Mouse (Mus musculus) ES-E14 (cell line): ENCODE measurements around the gene Pnmal1. TPM values are rescaled to one million over a fixed set of nuclear protein-coding genes. Genes with fewer than 3 reads are reported as not detected.

Experiments used
- DNase-seq: peaks from one replicate; pipeline ENCODE4 v3.0.0-alpha.2; 2013; ENCODE audit warnings: low read depth, low spot score
- H3K27ac ChIP-seq: 2 replicates; pipeline ENCODE4 v1.5.1; 2012; ENCODE audit warnings: low read depth, mild to moderate bottlenecking, low read length, moderate library complexity, mixed read lengths; ENCODE audit not compliant: poor library complexity, insufficient read depth, severe bottlenecking
- H3K36me3 ChIP-seq: 2 replicates; pipeline ENCODE4 v1.6.1; 2012; ENCODE audit warnings: mild to moderate bottlenecking, low read length, moderate library complexity, mixed read lengths; ENCODE audit not compliant: control insufficient read depth, poor library complexity, insufficient read depth, severe bottlenecking
- H3K4me1 ChIP-seq, 2 experiments: fragments of 150-350 bp in 1 of 2; sonication (generic) in 1 of 2; 2 replicates each; pipeline ENCODE4 v1.6.1; 2012; ENCODE audit warnings: low read length in 2 of 2, mild to moderate bottlenecking in 1 of 2, mixed read lengths in 1 of 2; ENCODE audit not compliant: control insufficient read depth in 2 of 2, insufficient read depth in 2 of 2, poor library complexity in 1 of 2
- H3K4me3 ChIP-seq, 2 experiments: fragments of 150-350 bp in 1 of 2; sonication (generic) in 1 of 2; 2 replicates each; pipeline ENCODE4 v1.5.1; 2012; ENCODE audit warnings: low read length in 2 of 2, low read depth in 1 of 2, mild to moderate bottlenecking in 1 of 2, mixed read lengths in 1 of 2; ENCODE audit not compliant: insufficient read depth in 1 of 2, poor library complexity in 1 of 2, severe bottlenecking in 1 of 2
- H3K9ac ChIP-seq: 2 replicates; pipeline ENCODE4 v1.6.1; 2012; ENCODE audit warnings: low read depth, mild to moderate bottlenecking, low read length, mixed read lengths; ENCODE audit not compliant: poor library complexity, insufficient read depth, severe bottlenecking
- H3K9me3 ChIP-seq: fragments of 150-350 bp; sonication (generic); 2 replicates; pipeline ENCODE4 v1.6.1; 2012; ENCODE audit warnings: low read depth, mild to moderate bottlenecking, low read length; ENCODE audit not compliant: control insufficient read depth, insufficient read depth
- CHD2 ChIP-seq: IDR thresholded peaks from 2 replicates; pipeline ENCODE4 v1.6.1; 2014; ENCODE audit warnings: mild to moderate bottlenecking, low read depth, low read length, inconsistent platforms
- HCFC1 ChIP-seq: IDR thresholded peaks from 2 replicates; pipeline ENCODE4 v1.6.1; 2012; ENCODE audit warnings: low read length, inconsistent platforms, borderline replicate concordance; ENCODE audit not compliant: insufficient read depth
- MAFK ChIP-seq: IDR thresholded peaks from 2 replicates; pipeline ENCODE4 v1.6.1; 2014; ENCODE audit warnings: mild to moderate bottlenecking, low read depth, low read length, inconsistent platforms; ENCODE audit not compliant: insufficient read depth
- ZC3H11A ChIP-seq: IDR thresholded peaks from 2 replicates; pipeline ENCODE4 v1.6.1; 2012; ENCODE audit warnings: low read depth, mild to moderate bottlenecking, inconsistent platforms, low read length, borderline replicate concordance
- ZNF384 ChIP-seq: IDR thresholded peaks from 2 replicates; pipeline ENCODE4 v1.6.1; 2012; ENCODE audit warnings: low read depth, low read length, inconsistent platforms
- in situ Hi-C, 2 experiments: fragments of 600-800 bp; cut with MboI; formaldehyde crosslinking; loops; one replicate each; pipeline ENCODE4 v1.15.1; 2025; ENCODE audit warnings: low sequenced_read_pairs in 2 of 2, inconsistent platforms in 1 of 2; ENCODE audit not compliant: unreplicated experiment in 2 of 2
- total RNA-seq: library from RNA; depleted of rRNA; stranded (reverse); fragments of 300-350 nt; gene quantifications from 2 replicates; pipeline ENCODE4 v1.2.3, GENCODE M21; 2012; rRNA removed

Pnmal1 gene
- 0.26 and 0.45 TPM in 2 replicates for total RNA-seq

DNA sequence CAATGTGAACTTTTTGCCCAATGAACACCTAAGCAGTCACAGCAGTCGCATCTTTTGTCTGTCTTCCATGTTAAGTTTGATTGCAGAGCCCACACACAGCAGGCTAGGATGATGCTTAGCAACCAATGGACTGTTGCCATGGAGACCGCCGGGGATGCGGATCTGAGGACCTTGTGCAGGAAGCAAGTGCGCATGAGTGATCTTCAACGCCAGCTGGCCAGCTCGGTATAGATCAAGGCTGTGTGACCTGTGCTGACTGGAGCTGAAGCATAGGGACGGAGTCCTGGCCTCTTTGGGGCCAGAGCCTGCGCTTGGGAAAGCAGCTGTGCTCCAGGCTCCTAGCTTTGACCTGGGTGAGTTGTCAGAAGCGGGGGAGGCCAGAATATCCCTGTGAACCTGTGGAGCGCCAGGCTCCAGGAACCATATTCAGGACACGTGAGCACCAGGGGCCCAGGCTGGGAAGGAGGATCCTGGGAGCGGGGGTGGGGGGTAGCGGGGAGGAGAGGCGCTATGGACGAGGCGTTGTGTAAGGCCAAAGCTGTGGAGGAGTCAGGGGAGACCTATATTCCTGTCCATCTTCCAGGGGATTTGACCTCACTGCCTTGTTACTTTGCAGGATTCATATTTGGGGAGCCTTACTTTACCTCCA, at the start of gene Pnmal1:
TSS of gene Pnmal1 (plus strand) at position 141 of the 649 bp plus-strand sequence.
- no peak for TF ChIP-seq ZC3H11A
- TF ChIP-seq MAFK, result no peak
- no peak for TF ChIP-seq CHD2
- no peak for TF ChIP-seq HCFC1
- TF ChIP-seq ZNF384, result no peak
- Histone ChIP-seq H3K36me3 (no peaks in the 10 kb centered on the region), H3K4me1 (peaks cover 0 to 3% of the 10 kb centered on the region in 2 experiments; a peak in 1 of 4 replicates), H3K27ac (no peak within 1 kb of the TSS), H3K9ac (no peak within 1 kb of the TSS), H3K4me3 (no peak within 1 kb of the TSS), H3K9me3 (no peaks in the 10 kb centered on the region)
- in situ Hi-C loops, result no loop called here
- no peak for DNase-seq

DNA sequence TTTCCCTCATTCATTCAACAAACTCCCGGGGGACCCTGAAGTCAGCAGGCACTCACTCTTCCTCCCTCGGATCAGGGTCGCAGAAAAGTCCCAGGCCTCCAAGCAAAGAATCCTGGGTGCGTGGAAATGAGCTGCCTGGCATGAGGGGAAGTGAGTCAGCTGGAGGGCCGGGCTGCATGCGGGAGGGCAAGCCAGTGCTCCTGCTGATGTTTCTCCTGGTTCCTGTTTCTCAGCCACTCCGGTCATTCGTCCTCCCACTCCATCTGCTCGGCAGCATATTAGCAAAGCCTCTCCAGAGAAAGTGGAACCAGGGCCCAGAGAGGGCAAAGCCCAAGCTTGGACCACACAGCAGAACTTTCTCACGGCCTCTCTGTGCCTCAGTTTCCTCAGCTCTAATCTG, 49.6 kb upstream of the Pnmal1 start:
- TF ChIP-seq CHD2, result no peak
- Histone ChIP-seq H3K9ac (no peak overlapping the region), H3K4me3 (no peak overlapping the region), H3K4me1 (peaks cover 0 to 19% of the 10 kb centered on the region in 2 experiments; a peak in 1 of 4 replicates), H3K9me3 (no peaks in the 10 kb centered on the region), H3K36me3 (peaks cover 1% of the 10 kb centered on the region; the same call in 1 of the 2 replicates), H3K27ac (no peak overlapping the region)
- in situ Hi-C loops, result loop anchor here in 1 of 2 experiments (25.0 kb wide), 1 partner anchor 98 kb away; the partner anchor contains the start of genes Fkrp and Strn4
- DNase-seq, result no peak

DNA sequence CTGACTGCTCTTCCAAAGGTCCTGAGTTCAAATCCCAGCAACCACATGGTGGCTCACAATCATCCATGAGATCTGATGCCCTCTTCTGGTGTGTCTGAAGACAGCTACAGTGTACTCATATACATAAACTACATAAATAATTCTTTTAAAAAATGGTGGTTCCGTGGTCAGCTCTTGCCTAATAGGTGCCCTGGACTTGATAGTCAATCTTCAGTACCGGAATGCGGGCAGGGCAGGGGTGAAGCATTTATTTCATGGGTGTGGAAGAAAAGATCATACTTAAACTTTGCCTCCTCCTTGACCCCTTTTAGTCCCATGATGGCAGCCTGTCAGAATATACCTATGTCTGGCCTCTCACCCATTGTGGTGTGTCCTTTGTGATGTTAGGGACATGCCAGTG, 47.6 kb upstream of the Pnmal1 start:
- Histone ChIP-seq H3K4me1 (peaks cover 0 to 15% of the 10 kb centered on the region in 2 experiments; a peak in 1 of 4 replicates), H3K36me3 (peaks cover 18% of the 10 kb centered on the region), H3K9me3 (no peaks in the 10 kb centered on the region), H3K4me3 (no peak overlapping the region), H3K9ac (no peak overlapping the region), H3K27ac (no peak overlapping the region)
- in situ Hi-C loops, result loop anchor here in 1 of 2 experiments (25.0 kb wide), 1 partner anchor 100 kb away; the partner anchor contains the start of genes Fkrp and Strn4
- TF ChIP-seq CHD2 (no peak), ZC3H11A (no peak), ZNF384 (no peak), HCFC1 (no peak), MAFK (no peak)
- no peak for DNase-seq

- H3K36me3 ChIP-seq, result peaks cover 22% of the 10 kb centered on the region
- in situ Hi-C loops, result loop anchor here in 1 of 2 experiments (25.0 kb wide), 1 partner anchor 100 kb away; the partner anchor contains the start of genes Fkrp and Strn4
- H3K4me3 ChIP-seq, result no peak overlapping the region
- no peak for TF ChIP-seq HCFC1
- H3K4me1 ChIP-seq, result peaks cover 0 to 14% of the 10 kb centered on the region in 2 experiments; a peak in 1 of 4 replicates
- no peak overlapping the region for H3K27ac ChIP-seq
- H3K9ac ChIP-seq, result no peak overlapping the region
- DNase-seq, result no peak
- no peaks in the 10 kb centered on the region for H3K9me3 ChIP-seq
Measured at GRCm38 (mm10) chr7:16912360-16912759, 47.1 kb upstream of the Pnmal1 start.

DNA sequence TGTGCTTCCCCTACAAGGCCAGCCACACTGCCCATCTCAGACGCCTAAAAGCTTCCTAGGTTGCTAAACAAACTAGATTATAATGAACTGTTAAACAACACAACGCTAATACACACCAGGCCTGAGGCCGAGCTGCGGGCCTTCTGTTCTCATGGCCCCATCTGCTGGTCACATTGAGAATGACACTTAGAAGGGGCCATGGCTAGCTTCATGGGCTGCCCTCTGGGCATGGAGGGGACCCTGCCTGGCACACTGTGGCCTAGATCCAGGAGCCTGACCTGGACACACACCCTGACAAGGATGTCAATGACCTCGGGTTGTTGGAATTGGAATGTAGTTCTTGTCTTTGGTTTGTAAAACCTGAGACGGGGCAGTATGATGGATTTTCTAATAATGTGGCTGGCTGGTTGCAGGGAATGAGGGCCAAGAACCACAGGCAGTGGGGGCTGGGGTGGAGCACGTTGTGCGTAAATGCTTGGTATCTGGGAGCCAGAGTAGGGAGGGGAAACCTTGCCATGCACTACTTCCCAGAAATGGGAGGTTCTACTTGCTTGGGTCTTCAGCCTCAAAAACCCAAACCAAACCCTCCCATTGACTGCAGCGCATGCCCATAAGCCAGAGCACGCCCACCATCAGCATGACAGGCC, 45.5 kb upstream of the Pnmal1 start:
- TF ChIP-seq ZC3H11A, result 0 out of 2 replicates have a peak, but pooled peaks have one; percentile 25
- TF ChIP-seq CHD2, result no peak
- Histone ChIP-seq H3K9ac (no peak overlapping the region), H3K9me3 (no peaks in the 10 kb centered on the region), H3K27ac (no peak overlapping the region), H3K4me1 (peaks cover 0 to 16% of the 10 kb centered on the region in 2 experiments; a peak in 1 of 4 replicates), H3K36me3 (peaks cover 38% of the 10 kb centered on the region), H3K4me3 (no peak overlapping the region)
- no peak for DNase-seq
- in situ Hi-C loops, result loop anchor here in 1 of 2 experiments (25.0 kb wide), 1 partner anchor 102 kb away; the partner anchor contains the start of genes Fkrp and Strn4
